Mouse (Mus musculus): ENCODE data around the gene Rhd.

- TF ChIP-seq CTCF (IDR thresholded peaks at IDR 0.05; ENCODE audit: low read depth), result no peak
- no peak for TF ChIP-seq EP300 (IDR thresholded peaks at IDR 0.05; ENCODE audit: low read depth)
Measured at GRCm38 (mm10) chr4:134928464-134928836, 64.1 kb downstream of the Rhd start.
